Mouse (Mus musculus) lung, postnatal 0 days (tissue): Measurements from ENCODE around the gene Polr1e.

Experiments
- CTCF ChIP-seq: IDR thresholded peaks from 2 replicates; pipeline ENCODE4 v1.5.1; 2016; ENCODE audit warnings: antibody characterized with exemption, mild to moderate bottlenecking
- EP300 ChIP-seq: IDR thresholded peaks from 2 replicates; pipeline ENCODE4 v1.6.1; 2016; ENCODE audit warnings: antibody characterized with exemption, mild to moderate bottlenecking, control low read depth

DNA sequence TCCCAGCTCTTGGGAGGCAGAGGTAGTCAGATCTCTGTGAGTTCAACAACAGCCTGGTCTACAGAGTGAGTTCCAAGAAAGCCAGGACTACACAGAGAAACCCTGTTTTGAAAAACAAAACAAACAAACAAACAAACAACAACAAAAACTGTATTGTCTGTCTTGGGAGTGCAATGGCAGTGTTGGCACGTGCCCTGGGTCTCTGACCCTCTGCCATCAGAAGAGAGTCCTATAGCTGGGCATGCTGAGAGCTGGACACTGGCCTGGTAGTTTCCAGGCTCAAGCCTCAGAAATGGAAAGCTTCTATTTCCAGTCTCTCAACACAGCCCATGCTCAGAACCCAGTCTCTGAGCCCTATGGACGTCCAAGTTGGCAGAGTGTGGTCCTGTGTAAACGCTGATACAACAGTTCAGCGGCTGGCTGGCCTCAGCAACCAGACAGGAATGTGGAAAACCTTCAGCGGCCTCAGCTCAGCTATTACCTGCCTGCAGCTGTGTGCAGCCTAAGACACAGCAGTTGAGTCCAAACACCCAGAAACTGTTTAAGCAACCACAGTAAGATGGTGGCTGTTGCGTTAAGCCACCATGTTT lies 42.3 kb upstream of the Polr1e start:
- TF ChIP-seq CTCF (no peak), EP300 (no peak)
